Mouse (Mus musculus): ENCODE measurements at regions not wholly inside any gene's neighbourhood (a gene's known extent, or its start where the extent isn't known, plus 50 kb on each side); places are given as distances from the start of the nearest gene placed in this dataset.

DNA sequence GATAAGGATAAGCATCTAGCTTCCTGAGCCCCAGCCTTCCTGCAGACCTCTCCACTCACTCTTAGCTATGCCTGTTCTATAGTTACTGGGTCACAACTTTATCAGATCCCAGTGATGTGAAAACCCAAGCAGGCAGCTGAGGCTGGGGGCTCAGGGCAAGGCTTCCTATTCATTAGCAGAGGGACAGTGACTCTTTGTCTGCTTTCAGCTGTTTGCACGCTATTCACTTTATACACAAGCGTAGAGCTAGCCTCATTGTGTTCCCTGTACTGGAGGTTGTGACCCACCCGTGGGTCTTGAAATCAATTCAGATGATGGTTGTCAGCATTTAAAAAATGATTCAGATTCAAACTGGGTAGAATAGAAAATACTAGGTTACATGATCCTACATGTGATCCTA is 199.5 kb downstream of the Plpp3 start:
- ATAC-seq (ENCODE audit: low FRiP score, low read depth), result peak; percentile 30; the same call in 1 of the 2 replicates
- no peak overlapping the region for H3K27ac ChIP-seq (replicated peaks)
- no peak overlapping the region for H3K4me3 ChIP-seq
- no peaks in the 10 kb centered on the region for H3K9me3 ChIP-seq
- no peak overlapping the region for H3K4me2 ChIP-seq (replicated peaks)
- H3K36me3 ChIP-seq, result no peaks in the 10 kb centered on the region
- H3K4me1 ChIP-seq, result peaks cover 9% of the 10 kb centered on the region; the same call in 1 of the 2 replicates
- WGBS, result 31% methylated on average over 3 of the region's 3 CpGs
- H3K27me3 ChIP-seq, result no peaks in the 10 kb centered on the region
- no peak overlapping the region for H3K9ac ChIP-seq (replicated peaks)

DNA sequence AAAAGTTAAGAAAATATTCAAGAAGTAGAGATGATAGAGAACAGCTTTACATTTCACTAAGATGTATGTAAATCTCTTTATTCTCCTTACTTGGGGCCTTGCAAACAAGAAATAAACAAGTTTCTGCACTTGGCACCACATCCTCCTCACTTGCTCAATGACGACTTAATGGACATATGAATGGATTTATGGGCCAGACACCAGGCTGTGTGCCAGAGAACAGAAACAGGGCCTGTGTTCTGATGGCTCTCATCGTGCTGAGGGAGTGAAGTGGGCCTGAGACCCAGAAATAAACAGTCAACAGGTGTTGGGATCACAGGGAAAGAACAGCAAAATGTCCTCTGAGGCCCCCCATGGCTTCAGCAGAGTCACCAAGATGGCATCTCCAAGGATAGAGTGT is 201.6 kb downstream of the Plpp3 start:
- no peaks in the 10 kb centered on the region for H3K9me3 ChIP-seq
- ATAC-seq (ENCODE audit: low FRiP score, low read depth), result no peak
- H3K36me3 ChIP-seq, result no peaks in the 10 kb centered on the region
- no peak overlapping the region for H3K27ac ChIP-seq (replicated peaks)
- H3K27me3 ChIP-seq, result no peaks in the 10 kb centered on the region
- peaks cover 9% of the 10 kb centered on the region; the same call in 1 of the 2 replicates for H3K4me1 ChIP-seq
- no peak overlapping the region for H3K9ac ChIP-seq (replicated peaks)
- WGBS, result 87% methylated on average over 2 of the region's 2 CpGs
- H3K4me2 ChIP-seq (replicated peaks), result no peak overlapping the region
- no peak overlapping the region for H3K4me3 ChIP-seq

DNA sequence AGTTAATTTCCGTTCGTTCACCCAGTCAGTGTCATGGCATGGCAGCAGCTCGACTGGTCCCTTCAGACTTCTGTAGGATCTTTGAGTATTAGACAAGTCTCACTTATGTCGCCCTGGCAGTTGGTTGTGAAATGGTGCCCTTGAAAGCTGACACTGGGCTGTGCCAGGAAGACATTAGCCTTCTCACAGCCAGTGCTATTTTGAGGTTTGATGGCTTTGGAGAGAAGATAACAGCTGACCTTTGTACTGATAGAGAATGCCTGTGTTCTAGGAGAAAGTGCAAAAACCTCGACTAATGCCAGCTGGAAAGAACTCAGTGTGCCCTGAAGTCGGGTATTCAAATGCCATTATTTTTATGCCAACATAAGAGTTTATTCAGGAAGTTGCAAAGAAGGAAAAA is 207.3 kb downstream of the Plpp3 start:
- H3K27me3 ChIP-seq, result no peaks in the 10 kb centered on the region
- ATAC-seq (ENCODE audit: low FRiP score, low read depth), result no peak
- no peak overlapping the region for H3K27ac ChIP-seq (replicated peaks)
- no peaks in the 10 kb centered on the region for H3K9me3 ChIP-seq
- 83% methylated on average over 6 of the region's 6 CpGs for WGBS
- H3K4me3 ChIP-seq, result no peak overlapping the region
- no peaks in the 10 kb centered on the region for H3K4me1 ChIP-seq
- no peak overlapping the region for H3K9ac ChIP-seq (replicated peaks)
- no peak overlapping the region for H3K4me2 ChIP-seq (replicated peaks)
- no peaks in the 10 kb centered on the region for H3K36me3 ChIP-seq

DNA sequence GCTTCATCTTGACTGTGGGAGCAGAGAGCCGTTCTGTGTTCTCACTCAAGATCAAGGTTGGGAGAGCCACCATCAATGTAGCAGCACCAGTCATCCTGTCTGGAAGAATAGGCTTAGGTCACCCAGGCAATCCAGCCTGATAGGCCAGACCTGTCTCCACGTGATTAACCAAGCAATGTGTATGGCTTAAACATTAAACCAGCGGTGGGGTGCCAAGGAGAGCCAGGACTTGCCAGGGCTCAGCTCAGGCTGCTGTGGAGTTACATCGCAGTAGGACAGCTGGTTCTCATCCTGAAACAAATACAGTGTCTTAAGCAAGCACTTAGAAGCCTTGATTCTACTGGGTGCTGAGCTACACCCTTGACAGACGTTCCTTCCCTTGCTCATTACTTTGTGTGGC is 207.9 kb downstream of the Plpp3 start:
- no peak for ATAC-seq (ENCODE audit: low FRiP score, low read depth)
- Histone ChIP-seq H3K9me3 (no peaks in the 10 kb centered on the region), H3K36me3 (no peaks in the 10 kb centered on the region), H3K27ac (replicated peaks) (no peak overlapping the region), H3K4me3 (no peak overlapping the region), H3K4me1 (no peaks in the 10 kb centered on the region), H3K4me2 (replicated peaks) (no peak overlapping the region), H3K9ac (replicated peaks) (no peak overlapping the region), H3K27me3 (no peaks in the 10 kb centered on the region)
- 77% methylated on average over 5 of the region's 5 CpGs for WGBS

DNA sequence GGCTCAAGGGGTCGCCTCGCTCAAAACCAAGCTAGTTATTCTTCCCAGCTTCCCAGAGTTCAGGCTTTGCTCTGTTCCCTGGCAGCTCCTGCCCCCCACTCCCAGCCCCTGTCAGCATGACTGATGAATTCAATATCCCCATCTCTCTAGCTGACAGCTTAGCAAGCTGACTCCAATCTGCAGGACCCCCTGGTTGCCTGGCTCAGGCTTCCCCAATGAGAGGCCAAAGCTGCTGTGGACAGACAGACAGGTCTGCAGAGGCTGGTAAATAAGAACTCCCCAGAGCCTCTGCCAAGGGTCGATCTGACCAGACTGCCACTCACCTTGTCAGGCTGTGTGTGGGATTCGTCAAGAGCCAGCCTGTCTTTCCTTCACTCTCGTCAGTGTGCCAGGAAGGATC is 219.4 kb downstream of the Plpp3 start:
- Histone ChIP-seq H3K36me3 (no peaks in the 10 kb centered on the region), H3K27me3 (no peaks in the 10 kb centered on the region), H3K9me3 (no peaks in the 10 kb centered on the region), H3K9ac (replicated peaks) (no peak overlapping the region), H3K27ac (replicated peaks) (no peak overlapping the region; the same call in 1 of the 2 replicates), H3K4me2 (replicated peaks) (no peak overlapping the region), H3K4me1 (no peaks in the 10 kb centered on the region), H3K4me3 (no peak overlapping the region)
- ATAC-seq (ENCODE audit: low FRiP score, low read depth), result no peak
- 59% methylated on average over 5 of the region's 5 CpGs for WGBS

DNA sequence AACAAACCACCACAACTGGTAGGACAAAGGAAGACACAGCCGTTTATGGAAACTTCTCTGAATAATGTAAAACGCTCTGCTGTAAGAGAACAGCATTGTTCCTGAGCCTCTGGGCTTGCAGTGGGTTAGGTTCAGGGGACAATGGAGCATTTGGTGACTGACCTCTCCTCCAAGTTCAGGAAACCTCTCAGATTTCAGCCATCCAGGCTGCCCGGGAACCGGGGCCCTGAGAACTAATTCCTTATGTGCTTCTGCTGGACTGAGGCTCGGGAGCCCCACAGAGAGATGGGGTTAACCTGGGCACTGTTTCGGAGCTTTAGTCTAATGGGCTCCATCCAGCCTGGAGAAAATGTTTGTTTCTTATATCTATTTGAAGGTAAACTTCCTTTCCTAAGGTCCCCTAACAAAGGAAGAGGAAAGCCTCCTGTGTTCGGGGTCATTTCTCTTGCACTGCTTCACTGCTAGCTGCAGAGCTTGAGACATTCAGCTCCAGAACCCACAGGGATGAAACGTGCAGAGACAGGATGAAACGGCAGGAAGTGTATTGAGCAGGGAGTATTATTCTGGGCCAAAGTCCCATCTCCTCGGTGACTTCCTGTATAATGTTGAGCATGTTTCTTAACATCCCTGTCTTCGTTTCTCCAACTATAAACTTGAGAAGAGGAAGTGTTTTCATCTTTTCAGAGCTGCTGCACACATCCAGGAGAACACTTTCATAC is 220.5 kb downstream of the Plpp3 start:
- Histone ChIP-seq H3K27ac (replicated peaks) (no peak overlapping the region), H3K4me3 (no peak overlapping the region), H3K4me1 (no peaks in the 10 kb centered on the region), H3K9me3 (no peaks in the 10 kb centered on the region), H3K27me3 (no peaks in the 10 kb centered on the region), H3K36me3 (no peaks in the 10 kb centered on the region), H3K9ac (replicated peaks) (no peak overlapping the region), H3K4me2 (replicated peaks) (no peak overlapping the region)
- WGBS, result 65% methylated on average over 11 of the region's 11 CpGs
- ATAC-seq (ENCODE audit: low FRiP score, low read depth), result no peak

DNA sequence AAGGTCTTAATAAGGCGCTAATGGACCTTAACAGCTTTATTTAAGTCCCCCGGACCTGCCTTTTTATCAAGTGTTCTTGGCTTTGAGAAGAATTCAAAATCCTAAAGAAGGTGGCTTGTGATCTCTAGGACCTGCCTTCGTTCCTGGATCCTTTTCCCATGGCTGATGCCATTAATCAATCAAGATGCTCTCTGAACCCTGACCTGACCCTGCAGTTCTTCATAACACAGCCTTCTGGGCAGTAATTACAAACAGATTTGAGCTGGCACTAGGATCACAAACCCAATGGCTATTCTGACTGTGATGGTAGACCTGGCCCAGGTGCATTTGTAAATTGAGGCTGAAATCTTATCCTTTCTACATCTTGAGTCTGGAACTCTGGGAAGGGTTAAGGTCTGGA is 227.7 kb downstream of the Plpp3 start:
- no peaks in the 10 kb centered on the region for H3K27me3 ChIP-seq
- no peak overlapping the region for H3K4me2 ChIP-seq (replicated peaks)
- H3K27ac ChIP-seq (replicated peaks), result no peak overlapping the region
- no peaks in the 10 kb centered on the region for H3K36me3 ChIP-seq
- 77% methylated on average over 3 of the region's 3 CpGs for WGBS
- no peak for ATAC-seq (ENCODE audit: low FRiP score, low read depth)
- H3K4me1 ChIP-seq, result no peaks in the 10 kb centered on the region
- no peaks in the 10 kb centered on the region for H3K9me3 ChIP-seq
- no peak overlapping the region for H3K4me3 ChIP-seq
- no peak overlapping the region for H3K9ac ChIP-seq (replicated peaks)

DNA sequence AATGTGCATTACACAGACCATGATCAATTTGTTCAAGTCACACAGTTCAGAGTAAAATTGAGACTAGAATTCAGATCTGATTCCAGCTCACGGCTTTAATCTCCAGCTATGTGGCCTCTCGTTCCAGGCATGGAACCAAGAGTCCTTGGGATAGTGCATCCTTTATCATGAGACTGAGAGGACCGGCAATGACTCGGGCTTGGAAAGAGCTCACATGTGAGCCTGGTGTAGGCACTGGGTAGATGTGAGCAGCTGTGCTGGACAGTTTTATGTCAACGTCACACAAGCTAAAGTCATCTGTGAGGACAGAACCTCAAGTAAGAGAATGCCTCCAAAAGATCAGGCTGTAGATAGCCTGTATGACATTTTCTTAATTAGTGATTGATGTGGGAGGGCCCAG is 228.3 kb downstream of the Plpp3 start:
- 96% methylated on average over 5 of the region's 5 CpGs for WGBS
- ATAC-seq (ENCODE audit: low FRiP score, low read depth), result no peak
- H3K27me3 ChIP-seq, result no peaks in the 10 kb centered on the region
- no peak overlapping the region for H3K4me2 ChIP-seq (replicated peaks)
- no peak overlapping the region for H3K4me3 ChIP-seq
- no peaks in the 10 kb centered on the region for H3K36me3 ChIP-seq
- no peaks in the 10 kb centered on the region for H3K4me1 ChIP-seq
- no peak overlapping the region for H3K9ac ChIP-seq (replicated peaks)
- no peaks in the 10 kb centered on the region for H3K9me3 ChIP-seq
- no peak overlapping the region for H3K27ac ChIP-seq (replicated peaks)

DNA sequence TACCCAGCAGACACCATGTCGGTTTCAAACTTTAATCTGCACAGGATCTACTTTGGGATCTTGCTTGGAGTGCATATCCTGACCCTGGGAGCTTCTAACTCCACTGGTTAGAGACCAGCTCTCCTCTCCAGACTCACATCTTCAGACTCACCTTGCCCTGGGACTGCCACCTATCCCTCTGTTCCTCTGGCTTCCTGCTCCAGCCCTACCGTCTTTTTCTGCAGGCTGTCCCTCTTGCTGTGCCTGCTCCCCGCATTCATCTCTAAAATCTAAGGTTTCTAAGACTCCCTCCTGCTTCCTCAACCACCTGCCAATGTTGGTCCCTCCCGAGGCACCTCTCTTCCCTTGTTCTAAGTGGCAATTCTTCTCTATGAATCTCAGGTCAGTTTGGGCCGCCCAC is 233.2 kb downstream of the Plpp3 start:
- no peak overlapping the region for H3K9ac ChIP-seq (replicated peaks)
- no peaks in the 10 kb centered on the region for H3K9me3 ChIP-seq
- no peak overlapping the region for H3K4me3 ChIP-seq

DNA sequence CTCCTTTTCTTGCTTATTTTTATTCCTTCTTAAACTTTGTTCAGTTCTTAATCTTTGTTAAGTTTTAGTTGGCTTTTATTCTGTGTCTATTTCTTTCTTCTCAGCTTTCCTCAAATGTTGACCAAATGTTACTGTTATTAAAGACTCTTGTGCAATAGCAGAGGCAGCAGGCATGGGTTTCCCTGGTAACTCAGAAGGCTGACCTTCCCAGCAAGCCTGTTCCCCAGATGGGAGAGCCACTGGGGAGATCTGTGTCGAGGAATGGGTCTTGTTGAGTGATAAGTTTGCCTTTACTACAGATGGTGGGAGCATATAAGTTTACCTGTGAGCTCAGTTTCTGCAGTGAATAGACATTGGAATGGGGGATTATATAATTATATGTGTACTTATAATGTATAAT is 237.2 kb downstream of the Plpp3 start:
- no peak overlapping the region for H3K4me3 ChIP-seq
- no peaks in the 10 kb centered on the region for H3K27me3 ChIP-seq
- no peaks in the 10 kb centered on the region for H3K9me3 ChIP-seq
- no peaks in the 10 kb centered on the region for H3K4me1 ChIP-seq
- no peak for ATAC-seq (ENCODE audit: low FRiP score, low read depth)
- H3K36me3 ChIP-seq, result no peaks in the 10 kb centered on the region
- no peak overlapping the region for H3K9ac ChIP-seq (replicated peaks)
- H3K27ac ChIP-seq (replicated peaks), result no peak overlapping the region
- WGBS, result 73% methylated on average over 1 of the region's 1 CpGs
- H3K4me2 ChIP-seq (replicated peaks), result no peak overlapping the region

More for the DNA sequence above, 233.2 kb downstream of the Plpp3 start:
- no peak for ATAC-seq (ENCODE audit: low FRiP score, low read depth)
- 28% methylated on average over 5 of the region's 5 CpGs for WGBS
- Histone ChIP-seq H3K27ac (replicated peaks) (no peak overlapping the region), H3K36me3 (no peaks in the 10 kb centered on the region), H3K27me3 (no peaks in the 10 kb centered on the region), H3K4me2 (replicated peaks) (no peak overlapping the region), H3K4me1 (no peaks in the 10 kb centered on the region)

DNA sequence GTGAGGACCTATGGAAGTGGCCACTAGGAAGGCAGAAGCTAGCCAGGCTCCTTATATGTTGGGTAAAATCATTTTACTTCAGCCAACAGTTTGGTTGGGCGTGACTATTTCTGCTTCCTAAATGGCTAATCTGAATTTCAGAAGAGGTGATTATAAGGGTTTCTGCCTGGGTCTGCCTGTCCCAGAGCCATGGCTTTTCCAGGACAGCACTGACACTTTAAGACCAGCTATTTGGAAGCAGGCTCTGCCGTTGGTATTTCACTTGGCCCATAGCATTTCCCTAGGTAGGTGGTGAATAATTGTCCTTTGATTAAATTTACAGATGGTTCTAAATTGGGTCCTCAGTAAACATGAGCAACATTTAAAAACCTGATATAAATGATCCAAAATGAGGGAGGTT is 240.3 kb downstream of the Plpp3 start:
- H3K36me3 ChIP-seq, result no peaks in the 10 kb centered on the region
- 82% methylated on average over 2 of the region's 2 CpGs for WGBS
- H3K27ac ChIP-seq (replicated peaks), result no peak overlapping the region
- H3K27me3 ChIP-seq, result no peaks in the 10 kb centered on the region
- no peak overlapping the region for H3K4me3 ChIP-seq
- H3K9ac ChIP-seq (replicated peaks), result no peak overlapping the region
- ATAC-seq (ENCODE audit: low FRiP score, low read depth), result no peak
- no peak overlapping the region for H3K4me2 ChIP-seq (replicated peaks)
- no peaks in the 10 kb centered on the region for H3K9me3 ChIP-seq
- no peaks in the 10 kb centered on the region for H3K4me1 ChIP-seq

DNA sequence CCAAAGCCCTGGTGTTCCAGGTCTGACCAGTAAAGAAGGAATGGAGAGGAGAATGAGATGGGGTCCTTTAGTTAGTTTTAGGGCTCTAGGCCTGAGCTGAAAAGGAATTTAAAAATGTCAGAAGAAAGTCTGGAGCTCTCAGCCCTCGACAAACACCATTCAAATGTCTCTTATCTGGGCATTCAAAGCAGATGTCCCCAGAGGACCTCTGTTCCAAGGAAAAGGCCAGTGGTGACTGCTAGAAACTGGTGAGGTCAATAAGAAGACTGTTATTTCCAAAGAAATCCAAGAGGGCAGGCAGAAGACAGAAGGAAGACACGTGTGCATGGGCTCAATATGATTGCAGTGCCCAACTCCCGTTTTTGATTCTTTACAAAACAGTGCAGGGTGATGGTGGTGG is 244.9 kb downstream of the Plpp3 start:
- no peak overlapping the region for H3K27ac ChIP-seq (replicated peaks)
- no peak overlapping the region for H3K4me2 ChIP-seq (replicated peaks)
- H3K36me3 ChIP-seq, result no peaks in the 10 kb centered on the region
- ATAC-seq (ENCODE audit: low FRiP score, low read depth), result no peak
- 82% methylated on average over 3 of the region's 3 CpGs for WGBS
- no peak overlapping the region for H3K9ac ChIP-seq (replicated peaks)
- H3K4me1 ChIP-seq, result no peaks in the 10 kb centered on the region; the same call in 1 of the 2 replicates
- no peaks in the 10 kb centered on the region for H3K27me3 ChIP-seq
- no peaks in the 10 kb centered on the region for H3K9me3 ChIP-seq
- H3K4me3 ChIP-seq, result no peak overlapping the region

DNA sequence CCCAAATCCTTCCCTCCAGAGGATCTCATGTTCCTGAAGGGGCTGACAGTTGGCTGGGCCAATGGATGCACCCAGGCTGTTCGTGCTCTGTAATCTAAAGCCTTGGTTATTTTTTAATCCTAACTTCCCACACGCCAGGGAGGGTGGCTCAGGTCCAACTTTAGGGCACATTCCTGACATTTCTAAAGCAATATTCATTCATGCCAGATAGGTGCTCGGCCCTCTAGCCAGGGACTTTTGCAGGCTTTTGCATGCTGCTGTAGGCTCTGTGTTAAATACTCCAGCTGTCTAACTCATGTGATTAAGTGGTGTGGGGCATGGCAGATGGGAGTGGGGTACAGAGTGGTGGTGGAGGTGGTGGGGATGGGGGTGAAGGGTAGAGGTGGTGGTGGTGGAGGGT is 246.0 kb downstream of the Plpp3 start:
- WGBS, result 72% methylated on average over 3 of the region's 3 CpGs
- Histone ChIP-seq H3K9ac (replicated peaks) (no peak overlapping the region), H3K4me3 (no peak overlapping the region), H3K9me3 (no peaks in the 10 kb centered on the region), H3K4me2 (replicated peaks) (no peak overlapping the region), H3K4me1 (no peaks in the 10 kb centered on the region; the same call in 1 of the 2 replicates), H3K36me3 (no peaks in the 10 kb centered on the region), H3K27ac (replicated peaks) (no peak overlapping the region), H3K27me3 (no peaks in the 10 kb centered on the region)
- no peak for ATAC-seq (ENCODE audit: low FRiP score, low read depth)
